Mouse (Mus musculus): ENCODE results near the gene BC035044.
"Not testable (repeated sequence)": the region's sequence is repeated elsewhere in the genome, so short reads cannot be mapped to it uniquely, and the experiment has no call there.

- TF ChIP-seq CTCF (IDR thresholded peaks at IDR 0.05; ENCODE audit: low read depth, low read length); POLR2A (IDR thresholded peaks at IDR 0.05; ENCODE audit: borderline replicate concordance, low read depth, low read length): not testable (repeated sequence)
These were observed 90.2 kb downstream of the BC035044 start for GRCm38 (mm10) chr6:128800696-128801095.

Measured in bone marrow macrophage, adult 2 months (primary cell).